Mouse (Mus musculus): ENCODE measurements around the gene Pfkfb1. TPM values are rescaled to one million over a fixed set of nuclear protein-coding genes. Genes with fewer than 3 reads are reported as not detected.

Pfkfb1 gene
- polyA plus RNA-seq, 1 experiment from 2014 or later, result 4.4 TPM

Small RNA genes lying within 50 kb of the gene (microRNA-seq; reads per million reads assigned to microRNA genes)
- gene Mir3620, result not detected

Other genes with a start within 250 kb of the Pfkfb1 start
- 69.8 and 73.6 TPM in 2 replicates for gene Tmem29, start 129.1 kb upstream of the Pfkfb1 start, polyA plus RNA-seq (2015; fragmentation: Nextera tagmentation; extraction: Ambion mirVana)
- 24.6 and 27.5 TPM in 2 replicates for gene Alas2, start 40.9 kb upstream of the Pfkfb1 start, polyA plus RNA-seq (2015; fragmentation: Nextera tagmentation; extraction: Ambion mirVana)
- gene Apex2, start 1.6 kb downstream of the Pfkfb1 start, polyA plus RNA-seq (2015; fragmentation: Nextera tagmentation; extraction: Ambion mirVana), result 19.7 and 20.4 TPM in 2 replicates
- 63.8 and 70.7 TPM in 2 replicates for gene Tro, start 69.4 kb downstream of the Pfkfb1 start, polyA plus RNA-seq (2015; fragmentation: Nextera tagmentation; extraction: Ambion mirVana)
- 388 and 402 TPM in 2 replicates for gene Maged2, start 226.1 kb downstream of the Pfkfb1 start, polyA plus RNA-seq (2015; fragmentation: Nextera tagmentation; extraction: Ambion mirVana)

All from hindbrain, embryonic 13.5 days (tissue).